Mouse (Mus musculus): Measurements from ENCODE around the gene Ctbp1. TPM values are rescaled to one million over a fixed set of nuclear protein-coding genes. Genes with fewer than 3 reads are reported as not detected.

Ctbp1 gene
- 250 and 251 TPM in 2 replicates for polyA plus RNA-seq (2016; fragmentation: Nextera tagmentation; extraction: Ambion mirVana)

DNA sequence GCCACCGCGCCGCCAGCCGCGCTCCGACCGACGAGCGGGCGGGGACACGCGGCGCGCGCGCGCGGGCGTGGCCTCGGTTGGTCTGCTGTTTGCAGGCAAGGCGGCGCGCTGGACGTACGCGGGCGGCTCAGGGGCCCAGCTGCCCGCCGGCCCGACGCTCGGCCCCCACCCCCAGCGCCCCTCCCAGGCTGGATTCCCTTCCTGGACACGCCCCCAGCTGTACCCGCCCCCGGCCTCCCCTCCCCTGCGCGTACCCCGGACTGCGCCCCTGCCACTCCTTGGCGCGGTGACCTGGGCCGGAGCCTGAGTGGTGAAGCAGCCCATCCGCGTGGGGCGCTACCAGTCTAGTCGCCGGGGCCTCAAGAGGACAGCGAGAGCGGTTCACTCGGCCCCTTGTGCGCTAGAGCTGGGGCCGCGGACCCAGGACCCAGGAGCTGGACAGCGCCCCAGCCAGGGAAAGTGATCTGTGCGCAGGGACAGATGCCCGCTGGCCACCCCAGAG lies at the start of gene Ctbp1:
Gene Ctbp1 (minus strand): TSS at position 42 of the 502 bp plus-strand sequence.
- peak within 1 kb of the TSS; percentile 88 for H3K4me2 ChIP-seq
- H3K9me3 ChIP-seq (replicated peaks), result no peaks in the 10 kb centered on the region
- 6% methylated on average over 52 of the region's 57 CpGs for WGBS
- H3K4me3 ChIP-seq, result peak within 1 kb of the TSS; percentile 79
- H3K9ac ChIP-seq, result peak within 1 kb of the TSS; percentile 88
- no peaks in the 10 kb centered on the region for H3K27me3 ChIP-seq (replicated peaks)
- 0 out of 2 replicates have a peak, but pooled peaks cover 11% of the 10 kb centered on the region for H3K36me3 ChIP-seq
- peak within 1 kb of the TSS; percentile 96 for H3K27ac ChIP-seq (ENCODE audit: poor library complexity, severe bottlenecking)
- peak; percentile 90 for ATAC-seq (ENCODE audit: insufficient number of reproducible peaks, low FRiP score)
- H3K4me1 ChIP-seq (replicated peaks), result peaks cover 37% of the 10 kb centered on the region

- no peaks in the 10 kb centered on the region for H3K4me1 ChIP-seq (replicated peaks)
- H3K9ac ChIP-seq, result no peak overlapping the region
- no peak for ATAC-seq (ENCODE audit: insufficient number of reproducible peaks, low FRiP score)
- WGBS, result 52% methylated on average over 2 of the region's 2 CpGs
- no peak overlapping the region for H3K4me3 ChIP-seq
- H3K36me3 ChIP-seq, result no peaks in the 10 kb centered on the region
- no peak overlapping the region for H3K4me2 ChIP-seq
- peaks cover 11% of the 10 kb centered on the region for H3K9me3 ChIP-seq (replicated peaks)
- no peaks in the 10 kb centered on the region for H3K27me3 ChIP-seq (replicated peaks)
- H3K27ac ChIP-seq (ENCODE audit: poor library complexity, severe bottlenecking), result no peak overlapping the region
Observed at GRCm38 (mm10) chr5:33324491-33324890, 49.7 kb upstream of the Ctbp1 start.

- Histone ChIP-seq H3K27ac (ENCODE audit: poor library complexity, severe bottlenecking) (no peak overlapping the region), H3K9ac (no peak overlapping the region), H3K36me3 (no peaks in the 10 kb centered on the region), H3K4me2 (no peak overlapping the region), H3K4me1 (replicated peaks) (no peaks in the 10 kb centered on the region), H3K9me3 (replicated peaks) (no peaks in the 10 kb centered on the region), H3K4me3 (no peak overlapping the region), H3K27me3 (replicated peaks) (no peaks in the 10 kb centered on the region)
- WGBS, result 76% methylated on average over 7 of the region's 7 CpGs
- ATAC-seq (ENCODE audit: insufficient number of reproducible peaks, low FRiP score), result no peak
Observed at GRCm38 (mm10) chr5:33312192-33312591, 37.4 kb upstream of the Ctbp1 start.

DNA sequence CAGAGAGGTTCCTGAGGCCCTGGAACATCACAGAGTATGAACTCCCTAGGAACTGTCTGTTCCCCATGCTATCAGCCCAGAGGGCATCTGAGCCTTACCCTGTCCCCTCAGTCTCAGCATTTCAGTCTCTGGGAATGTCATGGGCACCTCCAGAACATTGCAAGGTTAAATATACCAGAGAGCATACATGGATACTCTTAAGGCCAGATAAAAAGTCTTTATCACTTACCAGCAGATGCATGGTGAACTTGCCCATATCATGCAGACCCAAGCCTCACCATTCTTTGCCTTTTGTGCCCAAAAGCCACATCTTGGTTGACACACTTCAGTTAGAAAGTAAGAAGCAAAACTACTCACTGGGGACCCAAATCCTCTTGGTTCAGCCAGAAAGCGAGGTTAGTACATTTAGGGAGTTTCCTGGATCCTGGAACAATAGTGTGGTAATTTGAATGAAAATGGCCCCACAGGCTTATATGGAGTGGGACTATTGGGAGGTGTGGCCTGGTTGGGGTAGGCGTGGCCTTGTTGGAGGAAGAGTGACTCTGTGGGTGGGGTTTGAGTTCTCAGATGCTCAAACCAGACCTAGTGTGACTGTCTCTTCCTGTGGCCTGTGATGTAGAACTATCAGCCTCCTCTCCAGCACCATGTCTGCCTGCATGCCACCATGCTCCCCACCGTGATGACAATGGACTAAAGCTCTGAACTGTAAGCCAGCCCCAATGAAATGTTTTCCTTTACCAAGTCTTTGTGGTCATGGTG lies 36.1 kb upstream of the Ctbp1 start:
- WGBS, result 73% methylated on average over 3 of the region's 3 CpGs
- H3K36me3 ChIP-seq, result no peaks in the 10 kb centered on the region
- no peak for ATAC-seq (ENCODE audit: insufficient number of reproducible peaks, low FRiP score)
- H3K4me2 ChIP-seq, result no peak overlapping the region
- H3K27me3 ChIP-seq (replicated peaks), result no peaks in the 10 kb centered on the region
- no peaks in the 10 kb centered on the region for H3K9me3 ChIP-seq (replicated peaks)
- H3K9ac ChIP-seq, result no peak overlapping the region
- H3K4me1 ChIP-seq (replicated peaks), result no peaks in the 10 kb centered on the region
- H3K4me3 ChIP-seq, result no peak overlapping the region
- H3K27ac ChIP-seq (ENCODE audit: poor library complexity, severe bottlenecking), result no peak overlapping the region

- H3K36me3 ChIP-seq, result no peaks in the 10 kb centered on the region
- H3K27ac ChIP-seq (ENCODE audit: poor library complexity, severe bottlenecking), result no peak overlapping the region
- no peak overlapping the region for H3K4me3 ChIP-seq
- 72% methylated on average over 2 of the region's 2 CpGs for WGBS
- H3K9ac ChIP-seq, result no peak overlapping the region
- no peaks in the 10 kb centered on the region for H3K4me1 ChIP-seq (replicated peaks)
- ATAC-seq (ENCODE audit: insufficient number of reproducible peaks, low FRiP score), result no peak
- no peaks in the 10 kb centered on the region for H3K27me3 ChIP-seq (replicated peaks)
- no peaks in the 10 kb centered on the region for H3K9me3 ChIP-seq (replicated peaks)
- no peak overlapping the region for H3K4me2 ChIP-seq
Observed at GRCm38 (mm10) chr5:33301801-33302200, 27.0 kb upstream of the Ctbp1 start.

DNA sequence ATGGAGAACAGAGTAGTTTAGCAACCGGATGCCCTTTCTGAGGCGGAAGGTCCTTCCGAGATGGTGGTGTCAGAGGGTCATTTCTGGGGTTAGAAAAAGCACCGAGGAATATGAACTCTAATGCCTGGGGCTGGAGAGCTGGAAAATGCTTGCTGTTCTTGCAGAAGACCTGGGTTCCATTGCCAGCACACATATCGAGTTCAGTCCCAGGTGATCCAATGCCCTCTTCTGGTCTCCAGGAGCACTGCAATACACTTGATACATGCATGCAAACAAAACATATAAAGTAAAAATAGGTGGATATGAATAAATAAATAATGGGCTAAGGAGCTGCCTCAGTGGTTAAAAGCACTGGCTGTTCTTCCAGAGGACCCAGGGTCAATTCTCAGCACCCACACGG lies 22.4 kb upstream of the Ctbp1 start:
- Histone ChIP-seq H3K4me3 (no peak overlapping the region), H3K27ac (ENCODE audit: poor library complexity, severe bottlenecking) (no peak overlapping the region), H3K9ac (no peak overlapping the region), H3K27me3 (replicated peaks) (no peaks in the 10 kb centered on the region), H3K4me2 (no peak overlapping the region), H3K4me1 (replicated peaks) (no peaks in the 10 kb centered on the region), H3K9me3 (replicated peaks) (no peaks in the 10 kb centered on the region), H3K36me3 (no peaks in the 10 kb centered on the region)
- ATAC-seq (ENCODE audit: insufficient number of reproducible peaks, low FRiP score), result no peak
- 72% methylated on average over 6 of the region's 6 CpGs for WGBS

- 0 out of 2 replicates have a peak, but pooled peaks cover 4% of the 10 kb centered on the region for H3K27me3 ChIP-seq (replicated peaks)
- H3K4me2 ChIP-seq, result no peak overlapping the region
- H3K4me1 ChIP-seq (replicated peaks), result no peaks in the 10 kb centered on the region
- 45% methylated on average over 16 of the region's 16 CpGs for WGBS
- H3K27ac ChIP-seq (ENCODE audit: poor library complexity, severe bottlenecking), result no peak overlapping the region
- no peaks in the 10 kb centered on the region for H3K9me3 ChIP-seq (replicated peaks)
- H3K36me3 ChIP-seq, result no peaks in the 10 kb centered on the region
- H3K4me3 ChIP-seq, result no peak overlapping the region
- ATAC-seq (ENCODE audit: insufficient number of reproducible peaks, low FRiP score), result no peak
- no peak overlapping the region for H3K9ac ChIP-seq
Observed at GRCm38 (mm10) chr5:33293796-33294430, 19.1 kb upstream of the Ctbp1 start.

- Histone ChIP-seq H3K9ac (no peak overlapping the region), H3K27me3 (replicated peaks) (no peaks in the 10 kb centered on the region), H3K36me3 (no peaks in the 10 kb centered on the region), H3K4me3 (no peak overlapping the region), H3K4me1 (replicated peaks) (no peaks in the 10 kb centered on the region), H3K27ac (ENCODE audit: poor library complexity, severe bottlenecking) (no peak overlapping the region), H3K9me3 (replicated peaks) (no peaks in the 10 kb centered on the region), H3K4me2 (no peak overlapping the region)
- 66% methylated on average over 7 of the region's 7 CpGs for WGBS
- no peak for ATAC-seq (ENCODE audit: insufficient number of reproducible peaks, low FRiP score)
Observed at GRCm38 (mm10) chr5:33283951-33284350, 9.2 kb upstream of the Ctbp1 start.

GRCm38 (mm10) chr5:33281428-33281827 lies 6.6 kb upstream of the Ctbp1 start:
- no peak for ATAC-seq (ENCODE audit: insufficient number of reproducible peaks, low FRiP score)
- H3K9me3 ChIP-seq (replicated peaks), result no peaks in the 10 kb centered on the region
- H3K27me3 ChIP-seq (replicated peaks), result no peaks in the 10 kb centered on the region
- no peak overlapping the region for H3K4me2 ChIP-seq
- no peaks in the 10 kb centered on the region for H3K36me3 ChIP-seq
- 56% methylated on average over 1 of the region's 1 CpGs for WGBS
- no peak overlapping the region for H3K27ac ChIP-seq (ENCODE audit: poor library complexity, severe bottlenecking)
- no peak overlapping the region for H3K9ac ChIP-seq
- no peaks in the 10 kb centered on the region for H3K4me1 ChIP-seq (replicated peaks)
- H3K4me3 ChIP-seq, result no peak overlapping the region

GRCm38 (mm10) chr5:33278950-33279349 lies 4.2 kb upstream of the Ctbp1 start:
- Histone ChIP-seq H3K9me3 (replicated peaks) (no peaks in the 10 kb centered on the region), H3K9ac (no peak overlapping the region), H3K4me1 (replicated peaks) (no peaks in the 10 kb centered on the region), H3K36me3 (no peaks in the 10 kb centered on the region), H3K4me3 (no peak overlapping the region), H3K27ac (ENCODE audit: poor library complexity, severe bottlenecking) (no peak overlapping the region), H3K27me3 (replicated peaks) (no peaks in the 10 kb centered on the region), H3K4me2 (no peak overlapping the region)
- WGBS, result 52% methylated on average over 5 of the region's 5 CpGs
- ATAC-seq (ENCODE audit: insufficient number of reproducible peaks, low FRiP score), result no peak

DNA sequence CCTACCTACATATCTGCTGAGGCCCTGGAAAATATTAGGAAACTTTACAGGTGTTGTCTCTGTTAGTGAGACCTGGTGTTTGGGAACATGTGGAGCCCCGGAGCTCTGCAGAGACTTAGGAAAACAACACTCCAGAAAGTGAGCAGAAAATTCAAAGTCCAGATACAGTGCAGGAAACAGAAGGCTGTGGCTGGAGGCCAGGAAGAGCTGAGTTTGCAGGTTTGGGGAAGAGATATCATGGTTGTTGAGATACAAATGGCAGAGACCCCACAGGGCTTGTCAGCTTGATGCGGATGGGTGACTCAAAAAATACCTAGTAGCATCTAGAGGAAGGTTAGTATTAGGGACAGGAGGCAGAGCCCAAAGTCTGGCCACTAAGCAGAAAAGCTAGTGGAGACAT lies 2.5 kb upstream of the Ctbp1 start:
- H3K27me3 ChIP-seq (replicated peaks), result no peaks in the 10 kb centered on the region
- H3K9me3 ChIP-seq (replicated peaks), result no peaks in the 10 kb centered on the region
- H3K9ac ChIP-seq, result no peak overlapping the region
- WGBS, result 55% methylated on average over 2 of the region's 2 CpGs
- H3K4me1 ChIP-seq (replicated peaks), result peaks cover 15% of the 10 kb centered on the region
- ATAC-seq (ENCODE audit: insufficient number of reproducible peaks, low FRiP score), result no peak
- no peak overlapping the region for H3K4me3 ChIP-seq
- no peak overlapping the region for H3K27ac ChIP-seq (ENCODE audit: poor library complexity, severe bottlenecking)
- 0 out of 2 replicates have a peak, but pooled peaks cover 8% of the 10 kb centered on the region for H3K36me3 ChIP-seq
- no peak overlapping the region for H3K4me2 ChIP-seq

All from heart, embryonic 12.5 days (tissue).